Mouse (Mus musculus) spleen, adult 18-20 months (tissue): ENCODE measurements around the gene Rhoc.
A peak's percentile ranks its signal among the peaks of the same experiment; 100 is the strongest.
"Not testable (repeated sequence)": the region's sequence is repeated elsewhere in the genome, so short reads cannot be mapped to it uniquely, and the experiment has no call there.

Experiments
- DNase-seq, 2 experiments: peaks; one replicate each; pipeline ENCODE4 v3.0.0; 2022; ENCODE audit warnings: mixed read lengths in 2 of 2

Rhoc gene

DNA sequence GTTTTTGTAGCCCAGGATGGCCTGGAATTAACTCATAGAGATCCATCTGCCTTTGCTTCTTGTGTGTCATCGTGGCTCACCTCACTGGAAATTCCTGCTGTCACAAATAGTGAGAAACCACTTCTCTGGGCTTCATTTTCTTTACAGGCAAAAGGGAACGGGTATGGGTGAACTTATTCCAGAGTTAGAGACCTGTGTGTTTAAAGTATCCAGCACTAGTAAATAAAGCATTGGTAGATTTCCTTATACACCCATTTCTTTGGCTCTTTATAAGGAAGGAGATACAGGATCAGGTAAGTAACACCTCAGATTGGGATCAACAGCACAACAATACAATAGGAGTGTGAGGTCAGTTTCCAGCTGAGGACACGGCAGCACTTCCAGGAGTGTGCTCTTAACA, at the start of gene Rhoc:
Gene Rhoc, plus strand, starts transcription at position 301 of the 400 bp plus-strand sequence.
- no peak for DNase-seq

DNA sequence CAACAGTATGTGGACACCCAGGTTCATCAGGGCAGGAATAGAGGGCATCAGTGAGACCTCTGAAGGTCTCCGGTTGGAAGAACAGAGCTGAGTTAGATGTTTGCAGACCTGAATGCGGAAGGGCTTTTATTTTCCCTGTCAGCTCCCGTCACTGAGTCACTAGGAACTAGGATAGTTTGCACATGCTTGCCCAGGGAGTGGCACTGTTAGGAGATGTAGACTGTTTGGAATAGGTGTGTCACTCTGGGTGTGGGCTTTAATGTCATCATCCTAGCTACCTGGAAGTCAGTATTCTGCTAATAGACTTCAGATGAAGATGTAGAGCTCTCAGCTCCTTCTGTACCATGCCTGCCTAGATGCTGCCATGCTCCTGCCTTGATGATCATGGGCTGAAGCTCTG, 46.2 kb upstream of the Rhoc start:
- DNase-seq: no peak

DNA sequence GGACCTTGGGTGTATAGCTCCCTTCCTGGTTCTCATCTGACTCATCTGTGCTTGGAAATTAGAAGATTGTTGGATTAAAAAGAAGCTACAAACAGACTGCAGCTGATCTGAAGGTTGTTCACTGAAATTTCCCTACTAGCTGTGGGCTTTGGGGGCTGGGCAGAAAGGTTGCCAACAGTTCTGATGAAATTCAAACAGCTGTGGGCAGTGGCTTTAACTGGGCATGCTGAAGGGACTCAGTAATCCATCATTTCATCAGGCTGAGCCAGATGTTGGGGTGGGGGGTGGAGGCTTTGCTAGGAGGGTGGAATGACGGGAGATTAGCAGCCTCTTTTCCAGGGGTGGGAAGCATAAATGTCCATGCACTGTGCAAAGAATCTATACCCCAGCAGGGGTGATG, 45.0 kb upstream of the Rhoc start:
- no peak for DNase-seq

DNA sequence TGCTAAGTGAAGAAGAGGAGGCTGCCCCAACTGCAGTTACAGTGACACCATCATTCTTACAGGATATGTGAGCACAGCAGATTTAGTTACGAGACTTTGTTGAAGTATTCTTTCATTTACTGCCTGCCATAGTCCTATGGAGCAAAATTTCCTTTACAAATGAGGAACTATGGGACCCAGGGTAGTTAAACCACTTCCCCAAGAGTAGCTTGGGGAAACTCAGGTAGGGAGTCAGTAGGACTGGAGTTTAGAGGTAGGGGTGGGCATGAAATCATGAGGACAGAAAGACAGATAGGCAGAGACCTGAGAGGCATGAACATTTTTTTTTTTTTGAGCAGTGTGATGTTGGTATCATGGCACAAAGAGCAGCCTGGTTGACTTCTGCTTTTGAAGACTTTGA, 44.3 kb upstream of the Rhoc start:
- DNase-seq: no peak

DNA sequence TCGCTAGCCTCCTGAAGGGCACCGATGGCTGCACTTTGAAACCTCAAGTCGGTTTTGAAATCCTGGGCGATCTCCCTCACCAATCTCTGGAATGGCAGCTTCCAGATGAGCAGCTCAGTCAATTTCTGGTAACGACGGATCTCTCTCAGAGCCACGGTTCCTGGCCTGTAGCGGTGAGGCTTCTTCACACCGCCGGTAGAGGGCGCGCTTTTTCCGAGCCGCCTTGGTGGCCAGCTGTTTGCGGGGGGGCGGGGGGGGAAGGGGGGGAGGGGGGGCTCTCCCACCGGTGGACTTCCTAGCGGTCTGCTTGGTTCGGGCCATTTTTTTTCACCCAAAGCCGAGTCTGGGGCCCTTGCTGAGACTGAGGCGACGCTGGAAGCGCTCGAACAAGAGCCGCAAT, 35.3 kb upstream of the Rhoc start:
- DNase-seq: not testable (repeated sequence)

DNA sequence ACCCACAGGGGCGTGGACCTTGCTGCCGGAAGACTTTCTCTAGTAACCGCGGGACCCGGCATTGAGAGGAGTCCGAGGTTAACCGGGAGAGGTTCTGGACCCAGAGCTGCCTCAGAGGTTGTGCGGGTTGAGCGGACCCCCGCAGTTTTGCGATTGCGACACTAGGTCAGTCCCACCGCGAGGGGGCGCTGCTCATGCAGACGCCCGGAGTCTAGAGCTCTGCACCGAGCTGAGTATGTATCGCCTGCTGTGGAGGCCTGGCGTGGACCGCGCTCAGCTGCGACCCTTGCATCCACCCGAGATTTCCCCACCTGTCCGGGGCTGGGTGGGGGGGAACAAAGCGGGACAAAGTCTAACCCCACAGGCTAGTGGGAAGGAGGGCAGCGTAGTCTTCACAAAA, 29.8 kb upstream of the Rhoc start:
- DNase-seq: peak; percentile 18 to 51

DNA sequence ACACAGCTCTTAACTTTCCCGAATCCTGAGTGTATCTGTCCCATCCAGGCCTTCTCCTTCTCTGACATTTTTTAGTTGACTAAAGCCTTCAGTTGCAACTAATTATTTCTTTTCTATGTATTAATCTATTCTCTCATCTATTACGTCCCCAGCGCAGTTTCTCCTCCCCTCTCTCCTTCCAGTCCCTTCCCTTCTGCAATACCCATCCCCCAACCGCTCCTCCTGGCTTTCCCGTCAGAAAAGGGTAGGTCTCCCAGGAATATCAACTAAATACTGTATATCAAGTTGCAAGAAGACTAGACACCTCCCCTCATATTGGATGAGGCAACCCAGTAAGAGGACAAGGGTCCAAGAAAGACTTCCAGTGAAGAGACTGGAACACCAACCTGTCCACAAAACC, 29.3 kb upstream of the Rhoc start:
- no peak for DNase-seq

DNA sequence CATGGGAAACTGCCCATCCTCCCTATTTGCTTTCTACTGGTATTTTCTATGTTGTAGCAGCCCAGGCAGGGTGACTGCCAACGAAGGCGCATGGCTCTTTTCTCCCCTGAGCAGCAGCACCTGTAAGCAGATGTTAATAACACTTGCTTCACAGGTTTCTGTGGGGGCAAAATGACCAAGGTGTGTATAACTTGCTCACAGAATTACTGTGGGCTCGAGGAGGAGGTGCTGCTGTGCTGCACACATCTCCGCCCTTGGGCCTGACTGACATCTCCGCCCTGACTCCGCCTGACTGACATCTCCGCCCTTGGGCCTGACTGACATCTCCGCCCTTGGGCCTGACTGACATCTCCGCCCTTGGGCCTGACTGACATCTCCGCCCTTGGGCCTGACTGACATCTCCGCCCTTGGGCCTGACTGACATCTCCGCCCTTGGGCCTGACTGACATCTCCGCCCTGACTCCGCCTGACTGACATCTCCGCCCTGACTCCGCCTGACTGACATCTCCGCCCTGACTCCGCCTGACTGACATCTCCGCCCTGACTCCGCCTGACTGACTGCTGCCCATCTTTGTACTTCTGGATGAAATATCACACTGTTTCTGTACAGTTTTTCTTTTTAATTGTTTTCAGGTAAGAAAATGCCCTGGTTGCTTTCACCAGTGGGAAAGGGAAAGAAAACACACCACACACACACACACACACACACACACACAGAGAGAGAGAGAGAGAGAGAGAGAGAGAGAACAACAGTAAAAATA, 25.9 kb upstream of the Rhoc start:
- DNase-seq: not testable (repeated sequence)

DNA sequence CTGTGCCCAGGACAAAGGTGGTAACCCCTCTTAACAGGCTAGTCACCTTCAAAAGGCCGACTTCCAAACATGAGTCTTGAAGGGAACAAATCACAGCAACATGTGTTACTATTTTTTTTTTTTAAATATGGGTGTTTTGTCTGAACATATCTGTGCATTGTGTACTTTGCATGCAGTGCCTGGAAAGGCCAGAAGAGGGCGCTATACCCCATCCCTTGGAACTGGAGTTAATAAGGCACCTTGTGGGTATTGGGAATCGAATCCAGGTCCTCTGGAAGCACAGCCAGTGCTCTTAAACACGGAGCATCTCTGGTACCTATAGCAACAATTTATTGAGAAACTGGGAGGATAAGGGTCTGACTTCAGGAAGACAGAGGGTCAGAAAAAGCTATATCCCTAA, 23.2 kb upstream of the Rhoc start:
- DNase-seq: no peak

DNA sequence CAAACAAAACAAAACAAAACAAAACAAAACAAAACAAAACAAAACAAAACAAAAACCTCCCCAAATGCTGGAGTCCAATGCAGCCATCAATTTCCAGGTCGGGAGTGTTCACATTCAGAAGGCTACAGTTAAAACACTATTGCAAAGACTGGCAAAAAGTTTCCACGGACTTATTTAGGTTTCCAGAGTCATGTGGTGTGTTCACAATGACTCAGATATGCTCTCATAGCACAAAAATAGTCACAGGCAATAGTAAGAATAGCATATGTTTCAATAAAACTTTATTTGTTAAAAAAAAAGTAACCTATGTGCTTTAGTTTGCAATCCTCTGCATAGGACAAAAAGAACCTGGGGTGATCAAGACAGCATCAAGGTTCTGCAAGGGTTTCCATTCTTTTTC, 21.0 kb upstream of the Rhoc start:
- no peak for DNase-seq

DNA sequence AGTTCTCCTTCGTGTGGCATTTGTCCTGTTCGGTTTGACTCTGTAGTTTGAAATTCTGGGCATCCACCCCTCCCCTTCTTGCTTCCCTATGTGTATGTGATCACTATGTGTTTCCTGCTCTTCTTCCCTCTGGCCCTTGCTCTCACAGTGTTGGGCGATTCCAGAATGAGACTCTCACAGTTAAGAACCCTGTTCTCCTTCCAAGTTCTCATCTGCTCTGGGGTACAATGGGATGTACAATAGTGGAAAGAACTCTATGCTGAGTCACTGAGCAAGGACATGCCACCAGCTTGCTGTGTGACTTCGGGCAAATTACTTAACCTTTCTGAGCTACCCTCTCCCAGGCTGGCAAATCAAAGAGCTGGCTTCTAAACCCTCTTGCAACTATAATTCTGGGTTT, 20.5 kb upstream of the Rhoc start:
- DNase-seq: no peak

DNA sequence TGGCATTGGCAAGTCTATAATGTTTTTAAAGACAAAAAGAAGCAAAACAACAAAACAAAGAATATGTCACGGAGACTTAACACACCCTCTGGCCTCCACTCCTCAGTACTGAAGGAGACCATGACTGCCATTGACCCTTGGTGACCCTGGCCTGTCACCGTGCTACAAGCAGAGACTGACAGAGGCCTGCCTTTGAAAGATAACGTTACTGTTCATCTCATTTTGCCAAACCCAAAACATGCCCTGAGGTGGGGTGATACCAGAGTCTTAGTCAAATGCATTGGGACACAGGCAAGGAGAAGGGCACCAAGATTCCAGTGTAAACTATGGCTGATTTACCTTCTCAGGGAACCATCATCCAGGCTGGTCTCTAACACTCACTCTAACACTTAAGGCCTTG, 19.0 kb upstream of the Rhoc start:
- DNase-seq: no peak

DNA sequence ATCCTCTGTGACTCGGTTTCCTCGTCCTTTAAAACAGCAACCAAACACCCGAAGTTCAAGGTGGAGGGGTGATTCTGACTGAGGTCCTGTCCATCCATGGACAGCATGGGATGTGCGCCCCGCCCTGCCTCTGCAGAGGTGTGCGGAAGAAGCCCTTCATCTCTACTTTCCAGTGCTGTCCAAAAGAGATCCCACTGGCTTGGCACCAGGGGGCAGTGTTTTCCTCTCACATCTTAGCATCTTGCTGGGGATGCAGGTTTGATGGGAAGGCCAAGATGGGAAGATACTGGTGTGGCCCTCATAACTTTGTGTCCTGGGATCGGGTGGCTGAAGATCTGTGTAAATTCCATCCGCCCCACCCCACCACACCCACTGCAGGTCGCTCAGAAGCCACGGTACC, 18.1 kb upstream of the Rhoc start:
- no peak for DNase-seq

DNA sequence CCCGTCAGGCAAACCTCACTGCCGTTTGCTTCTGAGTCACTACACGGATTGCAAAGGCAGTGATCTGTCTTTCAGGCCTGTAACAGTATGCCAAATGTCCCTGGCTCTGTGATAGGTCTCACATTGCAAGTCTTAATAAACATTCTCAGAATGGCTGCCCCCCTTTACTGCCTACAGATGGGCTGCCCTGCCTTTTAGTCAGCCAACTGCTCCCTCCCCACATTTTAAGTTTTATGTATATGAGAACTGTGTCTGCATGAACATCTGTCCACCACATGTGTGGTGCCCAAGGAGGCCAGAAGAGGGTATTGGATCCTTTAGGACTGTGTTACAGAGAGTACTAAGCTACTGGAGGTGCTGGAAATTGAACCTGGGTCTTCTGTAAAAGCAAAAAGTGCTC, 17.3 kb upstream of the Rhoc start:
- no peak for DNase-seq

DNA sequence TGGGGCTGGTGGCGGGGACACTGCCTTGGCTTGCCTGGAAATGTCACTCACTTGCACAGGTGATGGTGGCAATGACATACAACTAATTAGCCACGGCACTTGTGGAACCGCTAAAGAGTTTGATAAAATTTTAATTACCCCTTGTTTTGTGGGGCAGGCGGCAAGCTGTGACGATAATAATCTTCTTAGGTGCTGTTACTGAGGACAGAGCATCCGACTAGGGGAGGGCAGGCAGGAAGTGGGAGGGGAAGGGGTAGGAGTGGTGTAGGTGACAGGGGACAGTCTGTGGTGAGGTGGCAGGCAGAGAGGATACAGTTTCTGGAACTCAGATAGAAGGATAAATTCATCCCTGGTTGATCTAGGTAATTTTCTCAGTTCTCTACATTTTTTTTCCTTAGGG, 16.7 kb upstream of the Rhoc start:
- DNase-seq: no peak

DNA sequence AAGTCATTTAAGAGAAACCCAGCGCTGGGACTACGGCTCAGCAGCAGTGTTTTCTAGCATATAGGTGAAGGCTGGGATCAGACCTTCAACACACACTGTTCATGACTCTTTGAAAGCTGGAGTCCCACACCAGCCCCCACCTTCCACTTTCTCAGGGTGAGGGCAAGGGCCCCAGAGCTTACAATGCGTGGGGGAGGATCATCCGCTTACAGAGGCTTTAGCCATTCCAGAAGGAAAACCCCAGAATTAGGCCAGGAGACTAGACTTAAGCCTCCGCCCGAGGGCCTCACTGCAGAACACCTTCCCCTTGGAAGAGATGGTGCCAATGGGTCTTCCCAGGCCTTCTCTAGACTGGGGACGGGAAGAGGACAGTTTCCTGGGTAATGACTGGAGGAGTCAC, 14.9 kb upstream of the Rhoc start:
- no peak for DNase-seq

DNA sequence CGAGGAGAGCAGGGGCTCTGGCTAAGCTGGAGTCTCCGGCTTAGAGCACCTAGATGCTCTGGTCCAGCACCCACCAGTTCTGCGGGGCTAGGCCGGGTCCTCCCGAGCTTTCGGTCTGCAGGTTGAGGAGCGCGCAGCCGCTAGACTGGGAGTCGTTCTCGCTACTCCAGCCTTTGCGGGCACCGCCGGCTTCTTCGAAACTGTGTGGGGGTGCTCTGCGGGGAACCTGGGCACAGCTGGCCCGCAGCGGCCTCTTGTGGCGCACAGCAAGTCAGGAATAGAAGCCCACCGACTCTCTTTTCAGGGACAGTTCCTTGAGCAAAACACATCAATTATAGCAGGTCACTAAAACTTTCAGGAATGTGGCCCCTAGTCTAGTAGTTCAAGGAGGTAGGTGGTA, 10.8 kb upstream of the Rhoc start:
- DNase-seq: no peak

DNA sequence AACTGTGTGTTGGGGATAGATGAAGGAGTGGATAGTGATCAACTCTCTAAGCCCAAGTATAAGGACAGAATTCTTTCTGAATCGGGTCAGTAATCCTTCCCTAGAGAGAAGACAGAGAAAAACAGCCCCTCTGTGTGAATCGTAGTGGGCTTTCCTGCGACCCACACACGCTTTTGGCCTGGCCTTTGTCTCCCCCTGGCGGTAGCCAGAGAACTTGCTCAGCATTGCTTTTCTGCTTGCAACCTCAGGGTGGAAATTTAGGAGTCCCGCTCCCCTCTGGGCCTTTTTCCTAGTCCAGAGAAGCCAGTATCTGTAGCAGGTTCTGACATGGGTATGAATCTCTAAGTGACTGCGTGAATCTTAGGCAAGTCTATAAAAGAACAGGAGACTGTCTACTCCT, 8.2 kb upstream of the Rhoc start:
- peak in 1 of 2 experiments; percentile 56 for DNase-seq

DNA sequence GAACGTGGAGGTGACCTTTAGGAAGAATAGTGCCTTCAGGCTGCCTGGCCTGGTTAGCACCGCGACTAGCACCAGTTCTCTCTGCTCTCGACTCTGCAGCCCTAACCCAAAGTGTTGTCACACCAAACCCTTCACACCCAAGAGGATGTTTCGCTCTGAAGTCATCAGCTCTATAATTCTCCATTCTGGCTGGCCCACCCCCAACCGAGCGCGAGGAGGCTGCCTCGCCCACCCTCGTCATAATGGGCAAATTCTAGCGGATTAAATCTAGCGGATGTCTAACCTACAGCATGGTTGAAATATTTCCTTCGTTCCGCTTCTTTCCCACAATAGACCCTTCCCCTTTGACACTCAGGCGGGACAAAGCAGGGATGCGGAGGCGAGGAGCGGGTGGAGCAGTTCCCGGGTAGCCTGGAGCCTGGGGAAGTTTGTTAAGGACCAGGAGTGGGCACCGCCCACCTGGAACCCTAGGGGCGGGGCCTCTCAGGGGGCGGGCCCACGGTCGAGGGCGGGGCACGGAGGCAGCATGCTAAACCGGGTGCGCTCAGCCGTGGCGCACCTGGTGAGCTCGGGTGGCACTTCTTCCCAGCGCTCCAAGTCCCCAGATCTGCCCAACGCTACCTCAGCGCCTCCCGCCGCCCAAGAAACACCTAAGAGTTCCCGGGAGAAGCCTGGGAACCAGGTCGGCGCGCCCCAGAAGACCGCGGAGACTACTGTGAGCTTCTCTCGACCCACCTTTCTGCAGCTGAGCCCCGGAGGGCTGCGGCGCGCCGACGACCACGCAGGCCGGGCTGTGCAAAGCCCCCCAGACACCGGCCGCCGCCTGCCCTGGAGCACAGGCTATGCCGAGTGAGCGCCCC, 7.4 kb upstream of the Rhoc start, which contains the start of gene Ppm1j:
Gene Ppm1j, plus strand, starts transcription at position 496 of the 860 bp plus-strand sequence.
- peak; percentile 39 to 66 for DNase-seq

DNA sequence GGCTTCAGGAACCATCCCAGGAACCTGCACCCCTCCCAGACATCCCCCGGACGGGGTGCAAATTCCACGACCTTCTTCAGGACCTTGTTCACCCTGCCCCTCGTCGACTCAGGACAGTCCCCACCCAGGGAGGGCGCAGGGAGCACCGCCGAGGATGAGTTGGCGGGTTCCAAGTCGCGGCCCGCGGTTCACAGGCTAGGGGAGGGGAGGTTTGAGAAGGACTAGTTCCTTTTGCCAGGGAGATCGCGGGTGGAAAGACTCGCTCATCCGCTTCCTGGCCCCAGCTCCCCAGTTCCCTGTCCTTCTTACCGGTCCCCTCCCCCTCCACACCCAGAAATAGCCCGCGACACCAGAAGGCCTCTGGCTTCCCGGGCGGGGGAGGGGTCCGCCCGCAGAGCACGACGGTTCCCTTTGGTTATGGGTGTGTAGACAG, 6.7 kb upstream of the Rhoc start, which contains the start of gene Fam19a3:
Gene Fam19a3, minus strand, starts transcription at position 370 of the 433 bp plus-strand sequence.
- peak in 1 of 2 experiments; percentile 29 for DNase-seq

DNA sequence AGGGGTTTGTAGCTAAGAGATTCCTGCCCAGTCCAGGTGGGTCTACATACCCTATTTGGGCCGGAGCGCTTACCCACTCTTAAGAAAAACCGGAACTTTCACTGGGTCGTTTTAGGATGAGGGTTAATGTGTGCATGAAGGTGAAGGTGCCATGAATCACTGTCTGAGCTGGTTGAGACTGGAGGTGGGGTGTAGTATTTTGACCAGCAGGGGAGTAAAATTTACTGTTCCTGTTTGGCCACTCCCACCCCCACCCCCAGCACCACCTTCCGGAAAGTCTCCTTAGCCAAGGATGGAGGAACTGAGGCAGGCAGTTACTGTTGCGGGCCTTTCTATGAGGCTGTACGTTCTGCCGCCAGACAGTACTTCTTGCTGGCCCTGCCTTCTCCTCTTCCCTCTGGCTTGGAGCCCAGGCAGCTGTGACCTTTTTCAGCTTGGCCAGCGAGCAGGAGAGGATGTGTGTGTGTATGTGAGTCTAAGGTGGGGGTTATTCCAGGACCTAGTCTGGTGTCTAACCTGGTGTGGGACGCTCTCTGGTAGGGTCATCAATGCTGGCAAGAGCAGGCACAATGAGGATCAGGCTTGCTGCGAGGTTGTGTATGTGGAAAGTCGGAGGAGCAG, 6.0 kb upstream of the Rhoc start:
- no peak for DNase-seq

DNA sequence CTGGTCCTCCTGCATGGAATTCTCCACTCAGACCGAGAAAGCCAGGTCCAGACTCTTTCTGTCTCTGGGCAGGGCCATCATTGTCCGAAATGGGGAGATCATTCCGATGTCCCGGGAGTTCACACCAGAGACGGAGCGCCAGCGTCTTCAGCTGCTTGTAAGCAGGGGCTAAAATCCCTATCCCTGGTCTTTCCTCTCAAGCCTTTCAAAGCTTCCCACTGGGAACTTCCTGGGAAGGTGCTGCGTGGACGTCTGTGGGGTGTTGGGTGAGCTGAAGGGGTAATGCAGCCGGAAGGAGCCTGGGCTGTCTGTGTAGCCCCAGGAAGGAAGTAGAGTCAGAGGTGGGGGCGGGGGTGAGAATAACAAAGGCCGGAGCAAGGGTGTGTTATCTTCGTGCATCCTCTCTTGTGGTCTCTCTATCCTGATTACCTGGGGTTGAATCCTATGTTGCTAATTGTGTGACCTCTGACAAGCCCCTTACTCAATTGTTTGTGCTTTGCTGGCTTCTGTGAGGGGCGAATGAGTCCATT, 4.1 kb upstream of the Rhoc start:
- DNase-seq: no peak

DNA sequence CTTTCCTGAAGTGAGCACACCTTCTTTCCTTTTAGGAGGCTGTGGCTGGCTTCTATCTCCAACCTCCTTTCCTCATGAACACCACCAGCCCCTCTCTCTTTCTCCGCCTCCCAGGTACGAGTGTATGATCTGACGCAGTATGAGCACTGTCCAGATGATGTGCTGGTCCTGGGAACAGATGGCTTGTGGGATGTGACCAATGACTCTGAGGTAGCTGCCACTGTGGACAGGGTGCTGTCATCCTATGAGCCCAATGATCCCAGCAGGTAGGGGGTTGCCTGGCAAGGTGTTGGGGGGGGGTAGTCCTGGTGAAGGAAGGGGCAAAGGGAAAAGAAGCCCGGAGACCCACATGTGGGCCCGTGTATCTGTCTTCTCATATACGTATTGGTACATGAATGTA, 2.9 kb upstream of the Rhoc start:
- no peak for DNase-seq
